Mouse (Mus musculus) CH12.LX (cell line): ENCODE results near the gene Mavs. TPM values are rescaled to one million over a fixed set of nuclear protein-coding genes. Genes with fewer than 3 reads are reported as not detected.

ENCODE experiments used
- DNase-seq: peaks from one replicate; pipeline ENCODE4 v3.0.0-alpha.2; 2013; ENCODE audit errors: extremely low read depth
- H3K27ac ChIP-seq: 2 replicates; pipeline ENCODE4 v1.5.1; 2012; ENCODE audit warnings: low read depth, mild to moderate bottlenecking, control low read depth, moderate library complexity; ENCODE audit not compliant: insufficient read depth
- H3K27me3 ChIP-seq: replicated peaks from 2 replicates; pipeline ENCODE3; 2012; ENCODE audit warnings: inconsistent platforms
- H3K36me3 ChIP-seq, 2 experiments: replicated peaks in 1 of 2; 2 replicates each; pipeline versions ENCODE3 to v1.6.1; 2012; ENCODE audit warnings: inconsistent platforms in 1 of 2, low read length in 1 of 2, mild to moderate bottlenecking in 1 of 2, mixed read lengths in 1 of 2, moderate library complexity in 1 of 2; ENCODE audit not compliant: control insufficient read depth in 1 of 2, insufficient read depth in 1 of 2
- H3K4me1 ChIP-seq, 2 experiments: 2 replicates each; pipeline ENCODE4 v1.6.1; 2012; ENCODE audit warnings: inconsistent platforms in 1 of 2, moderate library complexity in 1 of 2; ENCODE audit not compliant: insufficient read depth in 2 of 2, control insufficient read depth in 1 of 2
- H3K4me2 ChIP-seq: 2 replicates; pipeline ENCODE4 v1.6.1; 2012; ENCODE audit warnings: low read depth, mild to moderate bottlenecking, control low read depth; ENCODE audit not compliant: poor library complexity, insufficient read depth, severe bottlenecking
- H3K4me3 ChIP-seq, 3 experiments: fragments of 150-350 bp in 1 of 3; sonication (generic) in 1 of 3; replicated peaks in 1 of 3; 2 replicates each; pipeline versions ENCODE3 to v1.5.1; 2011 to 2012; ENCODE audit warnings: low read depth in 2 of 3, low read length in 2 of 3, mild to moderate bottlenecking in 2 of 3, moderate library complexity in 2 of 3, control low read depth in 1 of 3, improper control_type of control experiment in 1 of 3, inconsistent platforms in 1 of 3, mixed read lengths in 1 of 3; ENCODE audit not compliant: poor library complexity in 1 of 3
- H3K79me2 ChIP-seq: replicated peaks from 2 replicates; pipeline ENCODE4 v1.6.1; 2012; ENCODE audit warnings: mild to moderate bottlenecking, moderate library complexity; ENCODE audit not compliant: control insufficient read depth, poor library complexity, insufficient read depth, severe bottlenecking; ENCODE audit errors: extremely low read depth
- H3K9ac ChIP-seq: 2 replicates; pipeline ENCODE4 v1.6.1; 2012; ENCODE audit warnings: low read depth, mild to moderate bottlenecking, control low read depth, moderate library complexity; ENCODE audit not compliant: insufficient read depth
- H3K9me3 ChIP-seq: replicated peaks from 2 replicates; pipeline ENCODE3; 2012; ENCODE audit warnings: low read length, inconsistent platforms, mixed read lengths
- E2F4 ChIP-seq: IDR thresholded peaks from 2 replicates; pipeline ENCODE4 v1.6.1; 2011; ENCODE audit warnings: low read depth, low read length, improper control_type of control experiment; ENCODE audit not compliant: insufficient replicate concordance
- ELF1 ChIP-seq: IDR thresholded peaks from 2 replicates; pipeline ENCODE4 v1.6.1; 2014; ENCODE audit warnings: low read depth, mild to moderate bottlenecking, inconsistent platforms, low read length, improper control_type of control experiment
- ETS1 ChIP-seq: conservative IDR thresholded peaks from 2 replicates; pipeline ENCODE4 v1.6.1; 2012; ENCODE audit warnings: low read depth, mild to moderate bottlenecking, inconsistent platforms, low read length, improper control_type of control experiment, moderate library complexity
- GABPA ChIP-seq: IDR thresholded peaks from 2 replicates; pipeline ENCODE4 v1.6.1; 2012; ENCODE audit warnings: low read depth, low read length, improper control_type of control experiment, inconsistent platforms; ENCODE audit not compliant: insufficient replicate concordance
- HCFC1 ChIP-seq: IDR thresholded peaks from 2 replicates; pipeline ENCODE4 v1.6.1; 2012; ENCODE audit warnings: low read depth, mild to moderate bottlenecking, inconsistent platforms, low read length, improper control_type of control experiment
- JUN ChIP-seq: IDR thresholded peaks from 2 replicates; pipeline ENCODE4 v1.6.1; 2011; ENCODE audit warnings: low read depth, mild to moderate bottlenecking, low read length, improper control_type of control experiment, moderate library complexity; ENCODE audit not compliant: insufficient read depth
- KAT2A ChIP-seq: IDR thresholded peaks from 2 replicates; pipeline ENCODE4 v1.6.1; 2012; ENCODE audit warnings: low read length, improper control_type of control experiment, inconsistent platforms; ENCODE audit not compliant: insufficient replicate concordance
- MAFK ChIP-seq: IDR thresholded peaks from 2 replicates; pipeline ENCODE4 v1.6.1; 2011; ENCODE audit warnings: low read length, improper control_type of control experiment; ENCODE audit not compliant: insufficient replicate concordance
- MEF2A ChIP-seq: IDR thresholded peaks from 2 replicates; pipeline ENCODE4 v1.6.1; 2014; ENCODE audit warnings: low read depth, mild to moderate bottlenecking, inconsistent platforms, low read length, improper control_type of control experiment, borderline replicate concordance
- POLR2A ChIP-seq: IDR thresholded peaks from 2 replicates; pipeline ENCODE4 v1.6.1; 2011; ENCODE audit warnings: low read depth, mild to moderate bottlenecking, improper control_type of control experiment, low read length
- RAD21 ChIP-seq: IDR thresholded peaks from 2 replicates; pipeline ENCODE4 v1.6.1; 2011; ENCODE audit warnings: low read depth, mild to moderate bottlenecking, low read length, improper control_type of control experiment, moderate library complexity
- SIN3A ChIP-seq: IDR thresholded peaks from 2 replicates; pipeline ENCODE4 v1.6.1; 2012; ENCODE audit warnings: low read length, improper control_type of control experiment, inconsistent platforms
- TBP ChIP-seq: conservative IDR thresholded peaks from 2 replicates; pipeline ENCODE4 v1.6.1; 2011; ENCODE audit warnings: low read depth, low read length, improper control_type of control experiment
- TCF12 ChIP-seq: IDR thresholded peaks from 2 replicates; pipeline ENCODE4 v1.6.1; 2014; ENCODE audit warnings: low read depth, mild to moderate bottlenecking, inconsistent platforms, low read length, improper control_type of control experiment
- USF2 ChIP-seq: conservative IDR thresholded peaks from 2 replicates; pipeline ENCODE4 v1.6.1; 2011; ENCODE audit warnings: low read depth, low read length, improper control_type of control experiment
- ZNF384 ChIP-seq: IDR thresholded peaks from 2 replicates; pipeline ENCODE4 v1.6.1; 2012; ENCODE audit warnings: low read depth, low read length, improper control_type of control experiment, inconsistent platforms
- dilution Hi-C: fragments of 300-500 bp; cut with MboI; formaldehyde crosslinking; loops from 2 replicates; pipeline ENCODE4 v1.14.3; 2020; ENCODE audit warnings: low sequenced_read_pairs; ENCODE audit not compliant: extremely low pct_unique_long_range_greater_than_20kb, extremely low pct_ligation_motif_present
- in situ Hi-C: fragments of 300-500 bp; cut with MboI; formaldehyde crosslinking; loops from 3 replicates; pipeline ENCODE4 v1.14.3; 2019; ENCODE audit warnings: low sequenced_read_pairs, low pct_ligation_motif_present, low pct_unique_long_range_greater_than_20kb, mixed read lengths
- polyA plus RNA-seq: library from polyadenylated mRNA; unstranded; fragments of >175 nt; gene quantifications from 2 replicates; pipeline ENCODE4 v1.2.1, GENCODE M21; 2012; ENCODE audit warnings: low read depth; ENCODE audit not compliant: insufficient read length
- total RNA-seq, 2 experiments: library from RNA; depleted of rRNA; stranded (reverse); fragments of 300-350 nt in 1 of 2; fragments of >200 nt in 1 of 2; gene quantifications; 2 replicates each; pipeline ENCODE4 v1.2.3; 2012 to 2014

Gene Mavs
- total and polyA plus RNA-seq, 3 experiments, result 18.5 to 34.5 (median 25.6) TPM

DNA sequence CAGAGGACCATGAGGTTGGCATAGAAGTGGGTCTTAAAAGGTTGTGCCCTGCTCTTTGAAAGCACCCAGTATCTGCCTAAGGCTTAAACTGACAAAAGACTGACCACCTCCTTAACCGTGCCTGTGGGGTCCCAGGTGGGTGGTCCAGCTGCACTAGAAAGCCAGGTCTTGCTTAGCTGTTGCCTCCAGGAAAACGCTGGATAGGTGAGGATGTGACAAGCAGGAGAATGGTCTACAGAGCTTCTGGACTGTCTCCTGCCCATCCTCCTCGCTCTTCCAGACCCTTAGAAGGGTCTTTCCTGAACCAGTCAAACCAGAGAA is 46.3 kb upstream of the Mavs start:
- H3K9ac ChIP-seq, result peak overlapping the region; percentile 65; the same call in 1 of the 2 replicates
- H3K9me3 ChIP-seq, result no peaks in the 10 kb centered on the region
- H3K4me2 ChIP-seq, result peak overlapping the region; percentile 64
- peaks cover 23 to 54% of the 10 kb centered on the region in 2 experiments for H3K4me1 ChIP-seq
- TF ChIP-seq TBP, result no peak
- no peak for TF ChIP-seq POLR2A
- no peak for TF ChIP-seq USF2
- TF ChIP-seq E2F4, result no peak
- dilution Hi-C loops (no loop called here), in situ Hi-C loops (no loop called here)
- no peak overlapping the region for H3K27ac ChIP-seq
- peaks cover 4% of the 10 kb centered on the region for H3K27me3 ChIP-seq
- H3K79me2 ChIP-seq, result no peaks in the 10 kb centered on the region
- peak overlapping the region; percentile 46 to 82 (median 78) for H3K4me3 ChIP-seq
- no peak for DNase-seq
- peaks cover 2 to 12% of the 10 kb centered on the region in 2 experiments for H3K36me3 ChIP-seq

GRCm38 (mm10) chr2:131188311-131188710 is 45.6 kb upstream of the Mavs start:
- DNase-seq, result no peak
- H3K27me3 ChIP-seq, result peaks cover 4% of the 10 kb centered on the region
- no peak overlapping the region for H3K4me2 ChIP-seq
- no peaks in the 10 kb centered on the region for H3K79me2 ChIP-seq
- H3K4me1 ChIP-seq, result peaks cover 23 to 61% of the 10 kb centered on the region in 2 experiments
- no peak overlapping the region for H3K27ac ChIP-seq
- dilution Hi-C loops (no loop called here), in situ Hi-C loops (no loop called here)
- no peak overlapping the region for H3K9ac ChIP-seq
- no peak for TF ChIP-seq HCFC1
- no peak overlapping the region for H3K4me3 ChIP-seq
- H3K9me3 ChIP-seq, result no peaks in the 10 kb centered on the region
- H3K36me3 ChIP-seq, result peaks cover 8 to 20% of the 10 kb centered on the region in 2 experiments

GRCm38 (mm10) chr2:131189521-131190309 is 44.1 kb upstream of the Mavs start:
- no peaks in the 10 kb centered on the region for H3K79me2 ChIP-seq
- H3K9ac ChIP-seq, result no peak overlapping the region; the same call in 1 of the 2 replicates
- peaks cover 18 to 33% of the 10 kb centered on the region in 2 experiments for H3K36me3 ChIP-seq
- dilution Hi-C loops (no loop called here), in situ Hi-C loops (no loop called here)
- H3K4me3 ChIP-seq, result no peak overlapping the region
- 0 out of 2 replicates have a peak overlapping the region, but pooled peaks have one; percentile 72 for H3K27ac ChIP-seq
- DNase-seq, result no peak
- TF ChIP-seq TCF12, result no peak
- TF ChIP-seq TBP, result no peak
- TF ChIP-seq ETS1, result no peak
- no peak for TF ChIP-seq JUN
- no peak for TF ChIP-seq HCFC1
- TF ChIP-seq ZNF384, result no peak
- TF ChIP-seq GABPA, result no peak
- TF ChIP-seq RAD21, result no peak
- TF ChIP-seq ELF1, result no peak
- no peak for TF ChIP-seq SIN3A
- no peak for TF ChIP-seq KAT2A
- TF ChIP-seq MAFK, result no peak
- TF ChIP-seq MEF2A, result no peak
- no peaks in the 10 kb centered on the region for H3K9me3 ChIP-seq
- H3K4me1 ChIP-seq, result peaks cover 26 to 75% of the 10 kb centered on the region in 2 experiments
- H3K4me2 ChIP-seq, result peak overlapping the region; percentile 51; the same call in 1 of the 2 replicates
- peaks cover 4% of the 10 kb centered on the region for H3K27me3 ChIP-seq
